25 mouse cellular contexts compared by ENCODE assay signal in genomic region chr17:87763146-87763545, GRCm38 (mm10). TPM values are rescaled to one million over a fixed set of nuclear protein-coding genes. Genes with fewer than 3 reads are reported as not detected.
A peak's percentile ranks its signal among the peaks of the same experiment; 100 is the strongest.
DNase-seq lines count a peak whose midpoint lies in the region; ATAC-seq lines count a peak whose summit lies in the region.
"Had no signal": no experiment of that assay in that cellular context is flagged by ENCODE, and none has a peak within 500 bp of the region (broad histone marks: within the 10 kb centered on the region; RNA-seq: fewer than 3 reads in every experiment).

No protein-coding gene starts in this region.

- H3K4me1 ChIP-seq in heart, embryonic 11.5 days (ENCODE audit: control insufficient read depth, insufficient read depth, low read length): no peaks in the 10 kb centered on the region
- H3K4me1 ChIP-seq: embryonic facial prominence, embryonic 15.5 days; megakaryocyte, embryonic 14.5 days had no signal

- no peak overlapping the region for H3K4me2 ChIP-seq in heart, embryonic 11.5 days
- H3K4me2 ChIP-seq: embryonic facial prominence, embryonic 15.5 days had no signal

- peak; percentile 31 to 57 for DNase-seq in frontal cortex, postnatal 36 days (ENCODE audit: low spot score in 2 of 2)
- no peak for DNase-seq in frontal cortex, postnatal 14 days (ENCODE audit: low spot score in 2 of 2)
- peak; percentile 75 for DNase-seq in right cerebral cortex, adult 18-20 months
- DNase-seq in right cerebral cortex, postnatal 10 days (ENCODE audit: low spot score in 2 of 2): no peak
- DNase-seq in adrenal gland, postnatal 36 days: peak; percentile 14 to 28
- DNase-seq in thymus, postnatal 36 days: no peak
- DNase-seq in T-cell, adult 2 months (ENCODE audit: low spot score): no peak
- DNase-seq: cerebellum, adult 9-11 months; embryo, embryonic 11 days; gastrocnemius, adult 2 months; heart, adult 11 months; heart, postnatal 4 days; lung, postnatal 14 days; right cerebral cortex, postnatal 25 days; thymus, postnatal 14 days had no signal

- H3K36me3 ChIP-seq in heart, embryonic 11.5 days (ENCODE audit: control insufficient read depth, insufficient read depth, low read length): no peaks in the 10 kb centered on the region
- H3K36me3 ChIP-seq: embryonic facial prominence, embryonic 15.5 days; G1E had no signal

- H3K9me3 ChIP-seq in heart, embryonic 11.5 days (replicated peaks; ENCODE audit: control insufficient read depth, low read length): no peaks in the 10 kb centered on the region
- H3K9me3 ChIP-seq: embryonic facial prominence, embryonic 15.5 days had no signal

- 42% methylated on average over 7 of the region's 7 CpGs for WGBS in heart, embryonic 11.5 days (ENCODE audit: insufficient replicate concordance)

- H3K27me3 ChIP-seq in heart, embryonic 11.5 days (ENCODE audit: control insufficient read depth, insufficient read depth, low read length): no peaks in the 10 kb centered on the region
- H3K27me3 ChIP-seq: embryonic facial prominence, embryonic 15.5 days; megakaryocyte, embryonic 14.5 days had no signal

- no peak for ATAC-seq in heart, embryonic 11.5 days (replicated peaks; ENCODE audit: insufficient number of reproducible peaks, low FRiP score, low TSS enrichment)
- ATAC-seq: CD4-positive, CD25-positive, alpha-beta regulatory T cell, adult 4 months; forebrain, embryonic 14.5 days; hindbrain, embryonic 16.5 days; intestine, postnatal 0 days had no signal

- no peak overlapping the region for H3K27ac ChIP-seq in heart, embryonic 11.5 days (ENCODE audit: low read depth, low read length)
- H3K27ac ChIP-seq: embryonic facial prominence, embryonic 15.5 days; gastrocnemius, adult 2 months; kidney, postnatal 0 days had no signal

- H3K9ac ChIP-seq in heart, embryonic 11.5 days (ENCODE audit: low read depth, low read length): no peak overlapping the region
- H3K9ac ChIP-seq: embryonic facial prominence, embryonic 15.5 days had no signal

- no peak overlapping the region for H3K4me3 ChIP-seq in heart, embryonic 11.5 days (ENCODE audit: low read depth, low read length)
- H3K4me3 ChIP-seq: embryonic facial prominence, embryonic 15.5 days; gastrocnemius, adult 2 months; megakaryocyte, embryonic 14.5 days had no signal

RNA-seq across cellular contexts. Expression of gene Kcnk12, which starts 34.6 kb away (rescaled TPM):
- total RNA-seq in adrenal gland, postnatal 36 days (2021): under 1 TPM; 0.20 to 0.36 TPM
- 0.23 and 0.51 TPM in 2 replicates for polyA plus RNA-seq in heart, embryonic 11.5 days (2014; fragmentation: Nextera tagmentation; extraction: Ambion mirVana)
- total RNA-seq: G1E; gastrocnemius, adult 2 months had no signal
- polyA plus RNA-seq: CD4-positive, CD25-positive, alpha-beta regulatory T cell, adult 4 months; G1E; heart, embryonic 14.5 days; intestine, postnatal 0 days had no signal

Comparison
In these comparisons a context has a peak if more than half of its experiments do, and no peak if none do; other contexts are left out.
1. DNase-seq: peak in frontal cortex, postnatal 36 days (2 of 2), right cerebral cortex, adult 18-20 months (single experiment) and adrenal gland, postnatal 36 days (2 of 2); none in frontal cortex, postnatal 14 days (0 of 2), right cerebral cortex, postnatal 10 days (0 of 2), thymus, postnatal 36 days (0 of 2) and T-cell, adult 2 months (single experiment).